Mouse (Mus musculus) MEL (cell line): Measurements from ENCODE around the gene Ccdc102a. TPM values are rescaled to one million over a fixed set of nuclear protein-coding genes. Genes with fewer than 3 reads are reported as not detected.

Experiments
- DNase-seq: peaks from one replicate; pipeline ENCODE4 v3.0.0; 2011; ENCODE audit warnings: low read depth, low spot score
- H3K27ac ChIP-seq: 2 replicates; pipeline ENCODE4 v1.5.1; 2012; ENCODE audit warnings: low read depth, mild to moderate bottlenecking, control low read depth, low read length, moderate library complexity; ENCODE audit not compliant: control insufficient read depth
- H3K27me3 ChIP-seq, 2 experiments: fragments of 150-350 bp in 1 of 2; sonication (generic) in 1 of 2; 2 replicates each; pipeline ENCODE4 v1.6.1; 2012; ENCODE audit warnings: low read length in 2 of 2, mild to moderate bottlenecking in 2 of 2, improper control_type of control experiment in 1 of 2, moderate library complexity in 1 of 2; ENCODE audit not compliant: insufficient read depth in 2 of 2, control insufficient read depth in 1 of 2
- H3K36me3 ChIP-seq, 2 experiments: 2 replicates each; pipeline ENCODE4 v1.6.1; 2012 to 2014; ENCODE audit warnings: low read length in 2 of 2, improper control_type of control experiment in 1 of 2, inconsistent platforms in 1 of 2, mild to moderate bottlenecking in 1 of 2; ENCODE audit not compliant: insufficient read depth in 2 of 2, control insufficient read depth in 1 of 2
- H3K4me1 ChIP-seq, 2 experiments: fragments of 150-350 bp in 1 of 2; sonication (generic) in 1 of 2; 2 replicates each; pipeline ENCODE4 v1.6.1; 2012; ENCODE audit warnings: low read length in 2 of 2, improper control_type of control experiment in 1 of 2, mild to moderate bottlenecking in 1 of 2; ENCODE audit not compliant: insufficient read depth in 2 of 2, control insufficient read depth in 1 of 2
- H3K4me3 ChIP-seq, 2 experiments: fragments of 150-350 bp in 1 of 2; sonication (generic) in 1 of 2; 2 replicates each; pipeline ENCODE4 v1.5.1; 2012; ENCODE audit warnings: low read depth in 2 of 2, low read length in 2 of 2, mild to moderate bottlenecking in 2 of 2, moderate library complexity in 2 of 2, control low read depth in 1 of 2, improper control_type of control experiment in 1 of 2; ENCODE audit not compliant: control insufficient read depth in 1 of 2, insufficient read depth in 1 of 2
- H3K79me2 ChIP-seq: 2 replicates; pipeline ENCODE4 v1.6.1; 2012; ENCODE audit warnings: mild to moderate bottlenecking, low read length, moderate library complexity; ENCODE audit not compliant: control insufficient read depth, poor library complexity, insufficient read depth
- H3K9ac ChIP-seq: 2 replicates; pipeline ENCODE4 v1.6.1; 2012; ENCODE audit warnings: low read depth, mild to moderate bottlenecking, control low read depth, low read length, moderate library complexity; ENCODE audit not compliant: control insufficient read depth, poor library complexity, severe bottlenecking
- H3K9me3 ChIP-seq: fragments of 150-350 bp; sonication (generic); replicated peaks from 2 replicates; pipeline ENCODE4 v1.6.1; 2012; ENCODE audit warnings: mild to moderate bottlenecking, low read length, improper control_type of control experiment, moderate library complexity; ENCODE audit not compliant: insufficient read depth
- CTCF ChIP-seq, 3 experiments: IDR thresholded peaks in 2 of 3; conservative IDR thresholded peaks in 1 of 3; 2 replicates each; pipeline ENCODE4 v1.5.1; 2011 to 2012; ENCODE audit warnings: low read length in 3 of 3, low read depth in 2 of 3, mild to moderate bottlenecking in 2 of 3, improper control_type of control experiment in 1 of 3, inconsistent platforms in 1 of 3, mixed read lengths in 1 of 3, moderate library complexity in 1 of 3; ENCODE audit not compliant: control insufficient read depth in 1 of 3, insufficient read depth in 1 of 3, poor library complexity in 1 of 3, severe bottlenecking in 1 of 3
- EP300 ChIP-seq, 2 experiments: IDR thresholded peaks; 2 replicates each; pipeline ENCODE4 v1.6.1; 2011; ENCODE audit warnings: improper control_type of control experiment in 2 of 2, low read length in 2 of 2, low read depth in 1 of 2, mild to moderate bottlenecking in 1 of 2
- ETS1 ChIP-seq: IDR thresholded peaks from 2 replicates; pipeline ENCODE4 v1.6.1; 2012; ENCODE audit warnings: low read depth, mild to moderate bottlenecking, inconsistent platforms, low read length, improper control_type of control experiment, moderate library complexity
- GABPA ChIP-seq: IDR thresholded peaks from 2 replicates; pipeline ENCODE4 v1.6.1; 2012; ENCODE audit warnings: low read depth, mild to moderate bottlenecking, inconsistent platforms, low read length, improper control_type of control experiment, moderate library complexity
- GATA1 ChIP-seq: IDR thresholded peaks from 2 replicates; pipeline ENCODE4 v1.6.1; 2011; ENCODE audit warnings: low read depth, low read length, improper control_type of control experiment
- HCFC1 ChIP-seq: IDR thresholded peaks from 2 replicates; pipeline ENCODE4 v1.6.1; 2012; ENCODE audit warnings: low read depth, mild to moderate bottlenecking, inconsistent platforms, low read length, improper control_type of control experiment, moderate library complexity
- MAFK ChIP-seq: IDR thresholded peaks from 2 replicates; pipeline ENCODE4 v1.6.1; 2011; ENCODE audit warnings: low read depth, mild to moderate bottlenecking, low read length, improper control_type of control experiment, borderline replicate concordance
- MXI1 ChIP-seq: IDR thresholded peaks from 2 replicates; pipeline ENCODE4 v1.6.1; 2011; ENCODE audit warnings: mild to moderate bottlenecking, low read depth, low read length, improper control_type of control experiment
- NRF1 ChIP-seq: IDR thresholded peaks from 2 replicates; pipeline ENCODE4 v1.6.1; 2014; ENCODE audit warnings: low read depth, mild to moderate bottlenecking, inconsistent platforms, low read length, improper control_type of control experiment, moderate library complexity; ENCODE audit not compliant: poor library complexity, insufficient read depth, severe bottlenecking
- RAD21 ChIP-seq: IDR thresholded peaks from 2 replicates; pipeline ENCODE4 v1.6.1; 2011; ENCODE audit warnings: mild to moderate bottlenecking, low read depth, low read length, improper control_type of control experiment
- RCOR1 ChIP-seq: IDR thresholded peaks from 2 replicates; pipeline ENCODE4 v1.6.1; 2012; ENCODE audit warnings: low read depth, mild to moderate bottlenecking, inconsistent platforms, low read length, improper control_type of control experiment
- SIN3A ChIP-seq: IDR thresholded peaks from 2 replicates; pipeline ENCODE4 v1.6.1; 2012; ENCODE audit warnings: low read length, improper control_type of control experiment, inconsistent platforms
- SMC3 ChIP-seq: IDR thresholded peaks from 2 replicates; pipeline ENCODE4 v1.6.1; 2011; ENCODE audit warnings: low read depth, low read length, improper control_type of control experiment
- TCF12 ChIP-seq: IDR thresholded peaks from 2 replicates; pipeline ENCODE4 v1.6.1; 2014; ENCODE audit warnings: low read depth, mild to moderate bottlenecking, inconsistent platforms, low read length, improper control_type of control experiment, moderate library complexity
- UBTF ChIP-seq: IDR thresholded peaks from 2 replicates; pipeline ENCODE4 v1.6.1; 2012; ENCODE audit warnings: low read depth, mild to moderate bottlenecking, inconsistent platforms, low read length, improper control_type of control experiment, moderate library complexity, borderline replicate concordance; ENCODE audit not compliant: insufficient read depth
- ZC3H11A ChIP-seq: IDR thresholded peaks from 2 replicates; pipeline ENCODE4 v1.6.1; 2012; ENCODE audit warnings: low read depth, mild to moderate bottlenecking, inconsistent platforms, low read length, improper control_type of control experiment
- ZNF384 ChIP-seq: IDR thresholded peaks from 2 replicates; pipeline ENCODE4 v1.6.1; 2012; ENCODE audit warnings: low read depth, mild to moderate bottlenecking, inconsistent platforms, low read length, improper control_type of control experiment
- polyA plus RNA-seq, 2 experiments: library from polyadenylated mRNA; stranded (reverse) in 1 of 2; unstranded in 1 of 2; fragments of >175 nt in 1 of 2; fragments of >200 nt in 1 of 2; gene quantifications; 2 replicates each; pipeline versions ENCODE4 v1.2.1 to v1.2.4; 2012; ENCODE audit warnings: low replicate concordance in 2 of 2, low read depth in 1 of 2; ENCODE audit not compliant: insufficient read length in 2 of 2, insufficient read depth in 1 of 2, missing spikeins in 1 of 2
- total RNA-seq: library from RNA; depleted of rRNA; stranded (reverse); fragments of 300-350 nt; gene quantifications from 2 replicates; pipeline ENCODE4 v1.2.3, GENCODE M21; 2012

The Ccdc102a gene
- total and polyA plus RNA-seq, 3 experiments, result 1.7 to 6.8 TPM; not detected in 1

GRCm38 (mm10) chr8:94949010-94949409 lies 31.1 kb upstream of the Ccdc102a start:
- H3K4me1 ChIP-seq, result peaks cover 0 to 6% of the 10 kb centered on the region in 2 experiments; a peak in 2 of 4 replicates
- TF ChIP-seq SMC3 (peak; percentile 59), CTCF (IDR thresholded peaks at IDR 0.05 in 2 of 3, conservative IDR thresholded peaks at IDR 0.05 in 1 of 3; ENCODE audit: control insufficient read depth in 1 of 3, insufficient read depth in 1 of 3, low read depth in 2 of 3, low read length in 3 of 3, poor library complexity in 1 of 3, severe bottlenecking in 1 of 3) (peak; percentile 47 to 64 (median 61)), EP300 (IDR thresholded peaks at IDR 0.05; ENCODE audit: low read depth in 1 of 2, low read length in 2 of 2) (no peak), ZC3H11A (peak; percentile 38; the same call in 1 of the 2 replicates), RAD21 (peak; percentile 52)
- H3K9ac ChIP-seq, result no peak overlapping the region
- H3K79me2 ChIP-seq, result no peaks in the 10 kb centered on the region
- peak; percentile 59 for DNase-seq
- H3K4me3 ChIP-seq, result no peak overlapping the region
- H3K9me3 ChIP-seq, result no peaks in the 10 kb centered on the region
- H3K36me3 ChIP-seq, result no peaks in the 10 kb centered on the region
- peaks cover 0 to 4% of the 10 kb centered on the region in 2 experiments; a peak in 2 of 4 replicates for H3K27me3 ChIP-seq
- H3K27ac ChIP-seq, result no peak overlapping the region

GRCm38 (mm10) chr8:94948421-94948820 lies 30.5 kb upstream of the Ccdc102a start:
- DNase-seq, result no peak
- peaks cover 0 to under 1% of the 10 kb centered on the region in 2 experiments; a peak in 1 of 4 replicates for H3K4me1 ChIP-seq
- TF ChIP-seq RCOR1 (no peak), MXI1 (no peak), ZNF384 (no peak), TCF12 (no peak), ETS1 (no peak), GABPA (no peak), ZC3H11A (no peak), UBTF (no peak), EP300 (IDR thresholded peaks at IDR 0.05; ENCODE audit: low read depth in 1 of 2, low read length in 2 of 2) (no peak), NRF1 (no peak), SMC3 (no peak), SIN3A (no peak), MAFK (no peak), CTCF (IDR thresholded peaks at IDR 0.05 in 2 of 3, conservative IDR thresholded peaks at IDR 0.05 in 1 of 3; ENCODE audit: control insufficient read depth in 1 of 3, insufficient read depth in 1 of 3, low read depth in 2 of 3, low read length in 3 of 3, poor library complexity in 1 of 3, severe bottlenecking in 1 of 3) (no peak), GATA1 (no peak), HCFC1 (no peak)
- TF ChIP-seq, all 39 proteins: peak for 0

More at GRCm38 (mm10) chr8:94948421-94948820, 30.5 kb upstream of the Ccdc102a start:
- Histone ChIP-seq H3K79me2 (no peaks in the 10 kb centered on the region), H3K4me3 (no peak overlapping the region), H3K27ac (no peak overlapping the region), H3K36me3 (no peaks in the 10 kb centered on the region), H3K27me3 (peaks cover 0 to 4% of the 10 kb centered on the region in 2 experiments; a peak in 2 of 4 replicates), H3K9me3 (no peaks in the 10 kb centered on the region), H3K9ac (no peak overlapping the region)
